Comparison of ENCODE assay signal across 8 mouse cellular contexts in the genomic region with DNA sequence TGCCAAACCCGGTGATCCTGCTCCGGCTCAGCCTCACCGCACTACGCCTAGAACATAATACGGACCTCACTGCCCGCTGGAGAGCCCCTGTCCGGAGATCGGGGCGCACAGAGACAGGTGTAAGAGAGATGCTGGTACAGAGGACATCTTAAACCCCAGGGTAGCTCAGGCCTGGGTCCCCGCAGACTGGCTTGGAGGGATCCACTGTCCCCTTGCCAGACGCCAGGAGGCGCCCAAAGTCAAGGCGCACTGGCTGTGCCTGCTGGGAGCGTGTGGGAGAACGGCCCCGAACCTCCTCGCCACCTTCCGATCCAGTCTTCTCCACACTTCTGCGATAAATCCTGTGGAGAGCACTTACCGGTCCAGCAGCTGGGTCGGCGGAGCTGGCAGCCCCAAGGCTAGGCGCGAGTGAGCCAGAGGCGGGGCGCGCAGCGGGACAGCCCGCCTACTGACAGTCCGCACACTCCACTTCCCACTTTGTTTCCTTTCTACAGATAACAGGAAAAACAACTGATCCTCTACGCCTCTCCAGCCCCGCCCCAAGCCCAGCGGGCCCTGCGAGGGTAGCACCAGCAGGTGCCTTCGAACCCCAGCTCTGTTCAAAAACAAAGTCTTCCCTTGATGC. TPM values are rescaled to one million over a fixed set of nuclear protein-coding genes. Genes with fewer than 3 reads are reported as not detected.
DNase-seq lines count a peak whose midpoint lies in the region; ATAC-seq and TF ChIP-seq lines count a peak whose summit lies in the region.

No protein-coding gene starts in this region.

- no peaks in the 10 kb centered on the region for H3K9me3 ChIP-seq in embryonic facial prominence, embryonic 10.5 days
- no peaks in the 10 kb centered on the region for H3K9me3 ChIP-seq in neural tube, embryonic 12.5 days

- peaks cover 58% of the 10 kb centered on the region for H3K27me3 ChIP-seq in embryonic facial prominence, embryonic 10.5 days (replicated peaks; ENCODE audit: low read depth, poor library complexity, severe bottlenecking)
- no peaks in the 10 kb centered on the region for H3K27me3 ChIP-seq in kidney, adult 2 months (replicated peaks; ENCODE audit: control insufficient read depth, insufficient read depth, low read length)
- peaks cover 33% of the 10 kb centered on the region for H3K27me3 ChIP-seq in neural tube, embryonic 12.5 days (replicated peaks)

- peak; percentile 78 for ATAC-seq in neural tube, embryonic 12.5 days (ENCODE audit: low FRiP score, low read depth)

- H3K4me1 ChIP-seq in embryonic facial prominence, embryonic 10.5 days = peaks cover 45% of the 10 kb centered on the region
- H3K4me1 ChIP-seq in kidney, adult 2 months (ENCODE audit: control insufficient read depth, insufficient read depth, low read length) = peaks cover 7% of the 10 kb centered on the region; the same call in 1 of the 2 replicates
- H3K4me1 ChIP-seq in neural tube, embryonic 12.5 days = peaks cover 15% of the 10 kb centered on the region

- peak; percentile 56 for DNase-seq in urinary bladder, postnatal 14 days (ENCODE audit: low spot score)
- DNase-seq in urinary bladder, postnatal 10 days (ENCODE audit: low spot score) = no peak
- DNase-seq in embryonic facial prominence, embryonic 10.5 days (ENCODE audit: low spot score) = peak; percentile 78
- peak; percentile 62 to 72 for DNase-seq in heart, adult 9 months (ENCODE audit: low spot score in 2 of 2)
- peak; percentile 67 for DNase-seq in kidney, adult 2 months
- peak; percentile 62 to 70 for DNase-seq in lung, adult 18-20 months
- DNase-seq in testis, postnatal 14 days (ENCODE audit: low spot score) = peak; percentile 43

- WGBS in embryonic facial prominence, embryonic 10.5 days = under 1% methylated on average over 35 of the region's 35 CpGs
- 6% methylated on average over 35 of the region's 35 CpGs for WGBS in kidney, adult 2 months
- WGBS in neural tube, embryonic 12.5 days = 2% methylated on average over 35 of the region's 35 CpGs

- H3K27ac ChIP-seq in embryonic facial prominence, embryonic 10.5 days (replicated peaks) = peak overlapping the region; percentile 72
- H3K27ac ChIP-seq in kidney, adult 2 months (ENCODE audit: insufficient read depth, low read depth, low read length) = peak overlapping the region; percentile 21; the same call in 1 of the 2 replicates
- H3K27ac ChIP-seq in neural tube, embryonic 12.5 days = no peak overlapping the region

- no peak for TF ChIP-seq POLR2A in kidney, adult 2 months (IDR thresholded peaks at IDR 0.05; ENCODE audit: low read depth, low read length)

- peak overlapping the region; percentile 66 for H3K4me3 ChIP-seq in embryonic facial prominence, embryonic 10.5 days
- H3K4me3 ChIP-seq in kidney, adult 2 months (ENCODE audit: insufficient read depth, low read depth, low read length) = peak overlapping the region; percentile 61
- H3K4me3 ChIP-seq in neural tube, embryonic 12.5 days = peak overlapping the region; percentile 44

- H3K36me3 ChIP-seq in embryonic facial prominence, embryonic 10.5 days (replicated peaks) = no peaks in the 10 kb centered on the region
- H3K36me3 ChIP-seq in kidney, adult 2 months (ENCODE audit: control insufficient read depth, insufficient read depth, low read length) = no peaks in the 10 kb centered on the region
- H3K36me3 ChIP-seq in neural tube, embryonic 12.5 days = no peaks in the 10 kb centered on the region

- peak overlapping the region; percentile 78 for H3K4me2 ChIP-seq in neural tube, embryonic 12.5 days (replicated peaks)

- TF ChIP-seq CTCF in kidney, adult 2 months (conservative IDR thresholded peaks at IDR 0.05; ENCODE audit: insufficient read depth, insufficient read length, low read depth, low read length) = peak; percentile 65

- peak overlapping the region; percentile 50 for H3K9ac ChIP-seq in neural tube, embryonic 12.5 days

RNA-seq across cellular contexts. Expression of a gene that starts 4.1 kb away (rescaled TPM):
- 6.1 and 6.3 TPM in 2 replicates for polyA plus RNA-seq in embryonic facial prominence, embryonic 10.5 days (2016; fragmentation: Nextera tagmentation; extraction: Ambion mirVana)
- 3.1 and 7.2 TPM in 2 replicates for polyA plus RNA-seq in kidney, adult 2 months (2012; rRNA removed)
- 20.7 and 22.9 TPM in 2 replicates for polyA plus RNA-seq in neural tube, embryonic 12.5 days (2016; fragmentation: Nextera tagmentation; extraction: Ambion mirVana)

RNA-seq across cellular contexts. Expression of a gene that starts 39.5 kb away (rescaled TPM):
- polyA plus RNA-seq in embryonic facial prominence, embryonic 10.5 days (2016; fragmentation: Nextera tagmentation; extraction: Ambion mirVana) = 46.5 and 46.7 TPM in 2 replicates
- 34.2 and 37.5 TPM in 2 replicates for polyA plus RNA-seq in kidney, adult 2 months (2012; rRNA removed)
- 41.4 and 42.3 TPM in 2 replicates for polyA plus RNA-seq in neural tube, embryonic 12.5 days (2016; fragmentation: Nextera tagmentation; extraction: Ambion mirVana)
